Mouse (Mus musculus) bone marrow, adult 2 months (tissue): Measurements from ENCODE around the gene Rnh1.

Experiments used
- CTCF ChIP-seq: fragments of 200-500 bp; IDR thresholded peaks from 2 replicates; pipeline ENCODE4 v1.5.1; 2011; ENCODE audit warnings: low read length, control low read depth; ENCODE audit not compliant: control insufficient read depth, insufficient read depth
- POLR2A ChIP-seq: fragments of 200-500 bp; IDR thresholded peaks from 2 replicates; pipeline ENCODE4 v1.6.1; 2011; ENCODE audit warnings: low read depth, mild to moderate bottlenecking, control low read depth, low read length, borderline replicate concordance; ENCODE audit not compliant: control insufficient read depth

DNA sequence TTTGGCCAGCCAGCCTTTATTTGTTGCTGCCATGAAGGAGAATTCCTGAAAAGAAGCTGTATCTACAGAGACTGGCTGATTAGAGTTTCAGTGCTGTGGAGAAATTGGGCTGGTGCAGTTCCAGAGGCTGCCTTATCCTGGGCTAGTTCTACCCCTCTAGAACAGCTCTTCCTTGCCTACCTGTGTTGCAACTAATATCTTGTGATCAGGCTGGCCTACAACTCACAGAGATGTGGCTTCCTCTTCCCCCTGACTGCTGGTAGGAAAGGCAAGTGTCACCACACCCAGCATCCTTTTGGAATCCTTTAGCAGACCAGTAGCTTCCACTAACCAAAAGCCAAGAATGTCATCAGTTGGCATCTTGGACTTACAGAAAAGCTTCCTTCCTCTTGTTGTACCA lies 2.8 kb downstream of the Rnh1 start:
- TF ChIP-seq CTCF (no peak), POLR2A (no peak)
